36 mouse cellular contexts compared by ENCODE assay signal in genomic region chr3:92147913-92148312, GRCm38 (mm10). TPM values are rescaled to one million over a fixed set of nuclear protein-coding genes. Genes with fewer than 3 reads are reported as not detected.
"Had no signal": no experiment of that assay in that cellular context is flagged by ENCODE, and none has a peak within 500 bp of the region (broad histone marks: within the 10 kb centered on the region; RNA-seq: fewer than 3 reads in every experiment).

No protein-coding gene starts in this region.

- H3K36me3 ChIP-seq: embryonic facial prominence, embryonic 10.5 days; embryonic facial prominence, embryonic 12.5 days; embryonic facial prominence, embryonic 13.5 days; embryonic facial prominence, embryonic 15.5 days; forebrain, embryonic 10.5 days; forebrain, embryonic 12.5 days; forebrain, embryonic 15.5 days had no signal

- H3K4me2 ChIP-seq: embryonic facial prominence, embryonic 12.5 days; embryonic facial prominence, embryonic 13.5 days; embryonic facial prominence, embryonic 15.5 days; forebrain, embryonic 12.5 days; forebrain, embryonic 13.5 days; forebrain, embryonic 15.5 days had no signal

- H3K4me3 ChIP-seq: embryonic facial prominence, embryonic 10.5 days; embryonic facial prominence, embryonic 12.5 days; embryonic facial prominence, embryonic 13.5 days; embryonic facial prominence, embryonic 15.5 days; erythroblast, embryonic 14.5 days; forebrain, embryonic 10.5 days; forebrain, embryonic 12.5 days; forebrain, embryonic 13.5 days; forebrain, embryonic 15.5 days; gastrocnemius, adult 2 months; heart, adult 2 months had no signal

- DNase-seq: cerebellum, adult 8-10 months; cerebellum, adult 9-10 months; cerebellum, adult 9-11 months; cerebellum, postnatal 25 days; cerebellum, postnatal 36 days; forebrain, postnatal 0 days; gastrocnemius, adult 2 months; gastrocnemius, postnatal 10 days; gastrocnemius, postnatal 14 days; gastrocnemius, postnatal 25 days; gastrocnemius, postnatal 36 days; heart, adult 11 months; heart, adult 18-20 months; heart, adult 2 months had no signal

- H3K27me3 ChIP-seq: embryonic facial prominence, embryonic 12.5 days; embryonic facial prominence, embryonic 13.5 days; embryonic facial prominence, embryonic 15.5 days; forebrain, embryonic 12.5 days; forebrain, embryonic 13.5 days; forebrain, embryonic 15.5 days had no signal

RNA-seq across cellular contexts. Expression of gene Lelp1, which starts 5.4 kb away (rescaled TPM):
- total RNA-seq: common myeloid progenitor, adult 5-6 weeks; forebrain, postnatal 0 days; gastrocnemius, adult 18-20 months; gastrocnemius, adult 2 months; gastrocnemius, adult 8-10 months; gastrocnemius, postnatal 10 days; gastrocnemius, postnatal 14 days; gastrocnemius, postnatal 25 days; gastrocnemius, postnatal 36 days; granulocyte monocyte progenitor cell, adult 5-6 weeks; heart, adult 18-20 months; heart, adult 2 months; heart, adult 8-10 months had no signal
- polyA plus RNA-seq: cortical plate, adult 2 months; embryonic facial prominence, embryonic 10.5 days; embryonic facial prominence, embryonic 11.5 days; embryonic facial prominence, embryonic 12.5 days; embryonic facial prominence, embryonic 13.5 days; embryonic facial prominence, embryonic 14.5 days; embryonic facial prominence, embryonic 15.5 days; erythroblast, embryonic 14.5 days; forebrain, embryonic 10.5 days; forebrain, embryonic 11.5 days; forebrain, embryonic 12.5 days; forebrain, embryonic 13.5 days; forebrain, embryonic 14.5 days; forebrain, embryonic 15.5 days; forebrain, embryonic 16.5 days; forebrain, postnatal 0 days; frontal cortex, adult 2 months had no signal

RNA-seq across cellular contexts. Expression of gene Prr9, which starts 24.2 kb away (rescaled TPM):
- total RNA-seq: common myeloid progenitor, adult 5-6 weeks; gastrocnemius, adult 18-20 months; gastrocnemius, adult 2 months; gastrocnemius, adult 8-10 months; gastrocnemius, postnatal 14 days; gastrocnemius, postnatal 25 days; gastrocnemius, postnatal 36 days; granulocyte monocyte progenitor cell, adult 5-6 weeks; heart, adult 18-20 months; heart, adult 2 months; heart, adult 8-10 months had no signal
- polyA plus RNA-seq: cortical plate, adult 2 months; embryonic facial prominence, embryonic 10.5 days; embryonic facial prominence, embryonic 11.5 days; embryonic facial prominence, embryonic 12.5 days; embryonic facial prominence, embryonic 13.5 days; erythroblast, embryonic 14.5 days; forebrain, embryonic 10.5 days; forebrain, embryonic 11.5 days; forebrain, embryonic 12.5 days; forebrain, embryonic 13.5 days; forebrain, embryonic 14.5 days; forebrain, embryonic 15.5 days; forebrain, embryonic 16.5 days; forebrain, postnatal 0 days; frontal cortex, adult 2 months; gonadal fat pad, adult 2 months; heart, adult 2 months had no signal
